Mouse (Mus musculus): ENCODE measurements around the gene Olfr149.
"Not testable (repeated sequence)": the region's sequence is repeated elsewhere in the genome, so short reads cannot be mapped to it uniquely, and the experiment has no call there.

Olfr149 gene

DNA sequence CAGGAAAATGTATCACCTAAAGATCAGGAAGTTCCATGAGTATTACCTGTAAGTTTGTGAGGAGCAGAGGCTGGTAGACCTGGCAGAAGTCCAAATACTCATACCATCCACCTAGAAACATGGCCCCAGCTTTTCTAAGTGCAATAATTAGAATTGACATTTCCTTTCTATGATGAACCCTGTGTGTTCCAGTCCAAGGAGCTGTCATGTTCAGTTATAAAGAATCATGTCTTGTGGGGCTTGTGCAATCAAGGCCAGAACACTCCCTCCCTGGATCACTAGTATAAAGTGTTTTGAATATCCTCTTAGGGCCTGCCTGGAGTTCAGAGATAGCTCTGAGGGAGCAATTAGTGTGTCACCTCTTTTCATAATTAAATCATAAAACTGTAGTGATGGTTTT, at the start of gene Olfr149:
Gene Olfr149 (minus strand): TSS at position 101 of the 400 bp plus-strand sequence.
- no peak for DNase-seq

GRCm38 (mm10) chr9:39746428-39746827, 39.5 kb upstream of the Olfr149 start:
- no peak for DNase-seq

DNA sequence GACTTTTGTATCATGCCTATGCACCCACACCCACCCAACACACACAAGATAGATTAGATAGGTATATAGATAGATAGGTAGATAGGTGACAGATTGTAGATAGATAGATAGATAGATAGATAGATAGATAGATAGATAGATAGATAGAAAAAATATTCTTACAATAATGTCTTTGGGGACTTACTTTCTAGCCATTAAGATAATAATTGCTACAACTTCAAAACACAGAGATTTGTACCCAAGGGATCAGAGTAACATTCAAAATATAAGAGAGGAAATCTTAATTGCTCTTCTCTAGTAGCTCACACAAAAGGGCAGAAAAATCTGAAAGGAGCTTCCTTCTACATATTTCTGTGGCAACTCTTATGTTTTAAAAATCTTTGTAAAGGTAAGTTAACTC, 39.0 kb upstream of the Olfr149 start, which contains the start of gene Olfr967:
Gene Olfr967 (plus strand): TSS at position 301 of the 400 bp plus-strand sequence.
- no peak for DNase-seq

DNA sequence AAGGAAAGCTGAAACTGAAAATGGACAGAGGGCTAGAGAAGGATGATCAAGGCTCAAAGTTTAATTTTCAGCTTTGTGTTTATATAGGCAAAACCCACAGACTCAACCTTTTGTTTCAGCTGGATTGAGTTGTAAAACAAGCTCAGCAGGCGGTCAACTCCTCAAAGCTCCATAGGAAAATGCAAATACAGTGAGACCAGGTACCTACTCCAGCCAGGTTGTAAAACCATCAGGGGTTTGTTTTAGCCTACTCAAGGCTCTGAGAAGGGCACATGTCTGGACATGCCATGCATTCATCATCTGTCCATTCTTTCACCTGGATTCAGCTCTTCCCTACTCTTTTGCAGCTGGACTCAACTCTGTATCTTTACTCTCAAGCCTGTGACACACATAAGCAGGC, 33.8 kb upstream of the Olfr149 start:
- no peak for DNase-seq

DNA sequence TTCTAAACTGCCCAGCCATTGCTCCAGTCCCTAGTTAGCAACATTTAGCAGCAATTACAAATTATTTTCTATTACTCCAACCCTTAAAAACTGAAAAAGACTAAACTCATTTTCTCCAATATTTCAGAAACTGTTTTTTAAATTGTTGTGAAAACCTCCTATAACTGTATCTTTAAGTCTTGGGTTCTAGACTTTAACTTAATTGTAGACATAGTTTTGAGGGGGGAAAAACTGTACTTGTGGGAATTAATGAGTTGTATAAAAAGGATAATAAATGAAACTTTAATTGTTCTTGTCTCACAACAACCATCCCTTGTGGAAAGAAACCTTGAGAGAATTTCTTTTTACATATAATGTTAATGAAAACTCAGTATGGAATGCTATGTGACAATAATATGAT, 23.8 kb upstream of the Olfr149 start, which contains the start of gene Olfr150:
Gene Olfr150 (plus strand): TSS at position 301 of the 400 bp plus-strand sequence.
- no peak for DNase-seq

GRCm38 (mm10) chr9:39711053-39711452, 4.1 kb upstream of the Olfr149 start, which contains the start of gene Olfr965:
TSS of gene Olfr965 (plus strand) at chr9:39711353.
- no peak for DNase-seq

DNA sequence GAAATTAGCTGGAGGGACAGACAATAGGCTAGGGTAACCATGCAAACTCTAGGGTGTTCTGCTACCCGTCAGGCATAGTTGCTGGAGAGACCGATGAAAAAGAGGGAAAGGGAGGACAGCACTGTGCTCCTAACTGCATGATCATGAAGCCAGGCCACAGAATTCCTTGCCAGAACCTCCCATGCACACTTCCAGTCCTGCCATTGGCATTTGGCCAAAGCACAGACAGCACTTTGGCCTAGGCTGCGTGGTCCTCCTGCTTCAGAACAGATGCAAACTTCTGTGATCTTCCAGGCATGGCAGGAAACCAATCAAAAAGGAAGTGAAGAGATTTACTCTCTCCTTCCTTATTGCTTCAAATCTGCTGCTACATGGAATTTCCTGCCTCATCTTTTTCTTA, 2.0 kb upstream of the Olfr149 start:
- peak in 1 of 2 experiments; percentile 1 for DNase-seq

DNA sequence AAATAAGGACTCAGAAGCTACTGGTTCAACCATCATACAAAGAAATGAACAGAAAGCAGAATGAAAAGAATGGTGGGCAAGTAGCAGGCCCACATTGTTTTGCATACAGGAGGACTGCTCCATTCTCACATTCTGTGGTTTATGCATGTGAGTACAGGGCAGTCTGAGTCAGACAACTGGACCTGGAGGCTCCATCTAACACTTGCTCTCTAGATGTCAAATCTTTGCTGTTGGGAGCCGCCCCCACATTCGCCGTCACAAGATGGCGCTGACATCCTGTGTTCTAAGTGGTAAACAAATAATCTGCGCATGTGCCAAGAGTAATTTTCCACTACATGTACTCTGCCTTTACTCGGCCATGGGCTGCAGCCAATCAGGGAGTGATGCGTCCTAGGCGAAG, 5.8 kb downstream of the Olfr149 start:
- not testable (repeated sequence) for DNase-seq

- no peak for DNase-seq
Measured at GRCm38 (mm10) chr9:39679280-39679679, 27.6 kb downstream of the Olfr149 start.

GRCm38 (mm10) chr9:39678557-39678956, 28.4 kb downstream of the Olfr149 start:
- DNase-seq: no peak

DNA sequence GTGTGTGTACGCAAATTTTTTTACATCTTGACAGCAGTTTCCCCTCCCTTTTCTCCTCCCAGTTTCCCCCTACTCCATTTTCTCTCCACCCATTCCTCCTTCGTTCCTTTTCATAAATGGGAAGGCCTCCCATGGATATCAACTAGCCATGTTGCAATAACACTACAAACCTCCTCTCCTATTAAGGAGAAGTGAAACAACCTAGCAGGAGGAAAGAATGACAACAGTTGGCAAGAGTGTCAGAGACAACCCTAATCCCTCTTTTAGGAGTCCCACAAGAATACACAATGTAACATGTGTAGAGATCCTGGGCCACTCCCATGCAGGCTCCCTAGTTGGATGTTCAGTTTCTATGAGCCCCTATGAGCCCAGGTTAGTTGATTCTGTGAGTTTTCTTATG, 32.1 kb downstream of the Olfr149 start:
- DNase-seq: no peak

- DNase-seq: no peak
Measured at GRCm38 (mm10) chr9:39669723-39670122, 37.2 kb downstream of the Olfr149 start.

GRCm38 (mm10) chr9:39666905-39667304, 40.0 kb downstream of the Olfr149 start, which contains the start of gene Olfr963:
TSS of gene Olfr963 (plus strand) at chr9:39667205.
- no peak for DNase-seq

DNA sequence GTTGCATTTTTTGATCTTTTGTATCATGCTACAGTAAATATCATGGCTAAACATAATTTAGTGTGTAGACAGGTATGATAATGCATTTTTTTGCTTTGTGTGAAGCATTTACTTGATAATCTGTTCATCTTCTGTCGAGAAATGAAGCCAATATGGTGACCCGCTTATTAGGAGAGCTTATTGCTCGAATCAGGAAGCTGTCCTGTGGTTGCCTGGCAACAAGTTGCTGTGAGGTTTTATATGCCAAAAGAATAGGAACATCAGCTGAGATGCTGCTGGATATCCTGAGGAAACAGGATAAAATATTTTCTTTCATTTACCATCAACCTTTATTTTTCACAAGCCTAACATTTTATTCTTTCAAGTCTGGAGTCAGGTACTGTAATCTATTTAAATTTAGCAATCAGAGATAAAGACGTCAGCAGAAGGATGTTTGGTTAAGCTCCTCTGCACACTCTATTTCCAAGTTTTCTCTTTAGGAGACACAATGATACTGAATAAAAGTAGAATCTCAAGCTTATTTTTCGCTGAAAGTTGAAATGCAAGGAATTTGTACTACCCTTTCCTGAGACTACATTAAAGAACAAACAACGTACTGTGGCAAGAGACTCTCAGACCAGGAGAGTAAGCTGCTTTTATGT, 52.0 kb downstream of the Olfr149 start:
- DNase-seq: no peak
